Comparison of ENCODE assay signal across 8 mouse cellular contexts in genomic region chrX:50583741-50584580, GRCm38 (mm10).
DNase-seq lines count a peak whose midpoint lies in the region; ATAC-seq lines count a peak whose summit lies in the region.

No protein-coding gene starts in this region.

- H3K36me3 ChIP-seq in midbrain, embryonic 10.5 days, result peaks cover 35% of the 10 kb centered on the region
- H3K36me3 ChIP-seq in midbrain, embryonic 11.5 days (ENCODE audit: control insufficient read depth, insufficient read depth, low read length), result no peaks in the 10 kb centered on the region
- no peaks in the 10 kb centered on the region for H3K36me3 ChIP-seq in forebrain, embryonic 16.5 days (ENCODE audit: control insufficient read depth, insufficient read depth)
- H3K36me3 ChIP-seq in limb, embryonic 11.5 days (ENCODE audit: control insufficient read depth, insufficient read depth, low read length), result no peaks in the 10 kb centered on the region
- H3K36me3 ChIP-seq in neural tube, embryonic 15.5 days, result 0 out of 2 replicates have a peak, but pooled peaks cover 6% of the 10 kb centered on the region

- H3K27ac ChIP-seq in midbrain, embryonic 10.5 days (replicated peaks), result peak overlapping the region; percentile 42; the same call in 1 of the 2 replicates
- H3K27ac ChIP-seq in midbrain, embryonic 11.5 days (ENCODE audit: low read depth, low read length), result no peak overlapping the region
- no peak overlapping the region for H3K27ac ChIP-seq in forebrain, embryonic 16.5 days (ENCODE audit: low read length)
- H3K27ac ChIP-seq in limb, embryonic 11.5 days (replicated peaks; ENCODE audit: low read depth, low read length), result no peak overlapping the region
- H3K27ac ChIP-seq in neural tube, embryonic 15.5 days (replicated peaks), result peak overlapping the region; percentile 65; the same call in 1 of the 2 replicates

- 69% methylated on average over 12 of the region's 12 CpGs for WGBS in midbrain, embryonic 10.5 days
- 80% methylated on average over 12 of the region's 12 CpGs for WGBS in midbrain, embryonic 11.5 days
- 74% methylated on average over 12 of the region's 12 CpGs for WGBS in forebrain, embryonic 16.5 days
- 77% methylated on average over 12 of the region's 12 CpGs for WGBS in limb, embryonic 11.5 days
- WGBS in neural tube, embryonic 15.5 days, result 70% methylated on average over 12 of the region's 12 CpGs

- no peaks in the 10 kb centered on the region for H3K27me3 ChIP-seq in midbrain, embryonic 10.5 days (ENCODE audit: low read depth, poor library complexity, severe bottlenecking)
- H3K27me3 ChIP-seq in midbrain, embryonic 11.5 days (ENCODE audit: control insufficient read depth, insufficient read depth, low read length), result no peaks in the 10 kb centered on the region
- H3K27me3 ChIP-seq in forebrain, embryonic 16.5 days (replicated peaks; ENCODE audit: control insufficient read depth, insufficient read depth, low read length), result no peaks in the 10 kb centered on the region
- no peaks in the 10 kb centered on the region for H3K27me3 ChIP-seq in limb, embryonic 11.5 days (ENCODE audit: control insufficient read depth, insufficient read depth, low read length)
- H3K27me3 ChIP-seq in neural tube, embryonic 15.5 days (replicated peaks), result no peaks in the 10 kb centered on the region

- DNase-seq in cerebellum, adult 9-10 months, result peak; percentile 83
- DNase-seq in cerebellum, adult 9-11 months, result no peak
- peak; percentile 20 for DNase-seq in midbrain, embryonic 10.5 days (ENCODE audit: low spot score)
- DNase-seq in midbrain, embryonic 11.5 days (ENCODE audit: low spot score, missing footprints), result no peak
- peak; percentile 63 for DNase-seq in limb, embryonic 11.5 days (ENCODE audit: low spot score)

- ATAC-seq in midbrain, embryonic 11.5 days (ENCODE audit: low FRiP score), result no peak
- 0 out of 2 replicates have a peak, but pooled peaks have one; percentile 26 for ATAC-seq in forebrain, embryonic 16.5 days
- ATAC-seq in limb, embryonic 11.5 days (ENCODE audit: insufficient number of reproducible peaks, low FRiP score, low TSS enrichment, low read depth), result no peak
- no peak for ATAC-seq in neural tube, embryonic 15.5 days (ENCODE audit: low FRiP score)
- ATAC-seq in megakaryocyte progenitor cell, adult 5-6 weeks (replicated peaks; ENCODE audit: poor library complexity), result no peak

- H3K4me1 ChIP-seq in midbrain, embryonic 10.5 days, result no peaks in the 10 kb centered on the region
- H3K4me1 ChIP-seq in midbrain, embryonic 11.5 days (ENCODE audit: control insufficient read depth, insufficient read depth, low read length), result no peaks in the 10 kb centered on the region
- H3K4me1 ChIP-seq in forebrain, embryonic 16.5 days (replicated peaks; ENCODE audit: control insufficient read depth, insufficient read depth, low read length), result no peaks in the 10 kb centered on the region
- H3K4me1 ChIP-seq in limb, embryonic 11.5 days (ENCODE audit: control insufficient read depth, insufficient read depth, low read length), result no peaks in the 10 kb centered on the region
- H3K4me1 ChIP-seq in neural tube, embryonic 15.5 days, result no peaks in the 10 kb centered on the region

- no peaks in the 10 kb centered on the region for H3K9me3 ChIP-seq in midbrain, embryonic 10.5 days (replicated peaks)
- no peaks in the 10 kb centered on the region for H3K9me3 ChIP-seq in midbrain, embryonic 11.5 days (ENCODE audit: control insufficient read depth, low read length)
- no peaks in the 10 kb centered on the region for H3K9me3 ChIP-seq in forebrain, embryonic 16.5 days (ENCODE audit: control insufficient read depth, low read length)
- H3K9me3 ChIP-seq in limb, embryonic 11.5 days (ENCODE audit: control insufficient read depth, low read length), result no peaks in the 10 kb centered on the region
- no peaks in the 10 kb centered on the region for H3K9me3 ChIP-seq in neural tube, embryonic 15.5 days (replicated peaks)

- no peak overlapping the region for H3K4me3 ChIP-seq in midbrain, embryonic 10.5 days
- no peak overlapping the region for H3K4me3 ChIP-seq in midbrain, embryonic 11.5 days (ENCODE audit: low read depth, low read length)
- peak overlapping the region; percentile 8; the same call in 1 of the 2 replicates for H3K4me3 ChIP-seq in forebrain, embryonic 16.5 days (replicated peaks; ENCODE audit: low read length)
- no peak overlapping the region for H3K4me3 ChIP-seq in limb, embryonic 11.5 days (ENCODE audit: low read depth, low read length)
- H3K4me3 ChIP-seq in neural tube, embryonic 15.5 days (replicated peaks), result 0 out of 2 replicates have a peak overlapping the region, but pooled peaks have one; percentile 9

- H3K9ac ChIP-seq in midbrain, embryonic 11.5 days (ENCODE audit: low read length), result no peak overlapping the region
- no peak overlapping the region for H3K9ac ChIP-seq in forebrain, embryonic 16.5 days (replicated peaks; ENCODE audit: low read depth, low read length)
- no peak overlapping the region for H3K9ac ChIP-seq in limb, embryonic 11.5 days (ENCODE audit: low read length)
- H3K9ac ChIP-seq in neural tube, embryonic 15.5 days (replicated peaks), result no peak overlapping the region

- H3K4me2 ChIP-seq in midbrain, embryonic 11.5 days, result no peak overlapping the region
- peak overlapping the region; percentile 23; the same call in 1 of the 2 replicates for H3K4me2 ChIP-seq in forebrain, embryonic 16.5 days (ENCODE audit: low read length)
- H3K4me2 ChIP-seq in limb, embryonic 11.5 days (ENCODE audit: low read depth, severe bottlenecking), result no peak overlapping the region
- H3K4me2 ChIP-seq in neural tube, embryonic 15.5 days, result peak overlapping the region; percentile 37

Comparison
In these comparisons a context has a peak if more than half of its experiments do, and no peak if none do; other contexts are left out.
1. DNase-seq: peak in cerebellum, adult 9-10 months (single experiment), midbrain, embryonic 10.5 days (single experiment) and limb, embryonic 11.5 days (single experiment); none in cerebellum, adult 9-11 months (single experiment) and midbrain, embryonic 11.5 days (single experiment).
2. H3K27ac ChIP-seq: peak in midbrain, embryonic 10.5 days (single experiment) and neural tube, embryonic 15.5 days (single experiment); none in midbrain, embryonic 11.5 days (single experiment), forebrain, embryonic 16.5 days (single experiment) and limb, embryonic 11.5 days (single experiment).
3. H3K4me3 ChIP-seq: peak in forebrain, embryonic 16.5 days (single experiment) and neural tube, embryonic 15.5 days (single experiment); none in midbrain, embryonic 10.5 days (single experiment), midbrain, embryonic 11.5 days (single experiment) and limb, embryonic 11.5 days (single experiment).
4. H3K4me2 ChIP-seq: peak in forebrain, embryonic 16.5 days (single experiment) and neural tube, embryonic 15.5 days (single experiment); none in midbrain, embryonic 11.5 days (single experiment) and limb, embryonic 11.5 days (single experiment).